Mouse (Mus musculus): ENCODE measurements around the gene Gas2l2. TPM values are rescaled to one million over a fixed set of nuclear protein-coding genes. Genes with fewer than 3 reads are reported as not detected.

Gas2l2 gene
- polyA plus RNA-seq, 1 experiment = not detected

GRCm38 (mm10) chr11:83457257-83457656 lies 28.0 kb upstream of the Gas2l2 start:
- no peak overlapping the region for H3K27ac ChIP-seq (ENCODE audit: insufficient read depth, low read length)

GRCm38 (mm10) chr11:83455608-83456007 lies 26.4 kb upstream of the Gas2l2 start:
- Histone ChIP-seq H3K27ac (ENCODE audit: insufficient read depth, low read length) (no peak overlapping the region), H3K9ac (ENCODE audit: low read depth, poor library complexity, severe bottlenecking) (no peak overlapping the region), H3K4me1 (ENCODE audit: control insufficient read depth, insufficient read depth, low read length) (no peaks in the 10 kb centered on the region), H3K27me3 (ENCODE audit: control insufficient read depth, insufficient read depth, low read length, poor library complexity, severe bottlenecking) (no peaks in the 10 kb centered on the region), H3K36me3 (ENCODE audit: control insufficient read depth, insufficient read depth, low read length, poor library complexity, severe bottlenecking) (no peaks in the 10 kb centered on the region), H3K4me3 (ENCODE audit: low read depth, low read length) (no peak overlapping the region), H3K9me3 (replicated peaks; ENCODE audit: control insufficient read depth, insufficient read depth, low read length, poor library complexity, severe bottlenecking) (no peaks in the 10 kb centered on the region)
- TF ChIP-seq CTCF (IDR thresholded peaks at IDR 0.05; ENCODE audit: low read depth, low read length) = no peak
- TF ChIP-seq EP300 (IDR thresholded peaks at IDR 0.05; ENCODE audit: insufficient read depth, low read depth, low read length) = no peak
- no peak for TF ChIP-seq POLR2A (IDR thresholded peaks at IDR 0.05; ENCODE audit: insufficient read depth, low read length)

More at GRCm38 (mm10) chr11:83457257-83457656, 28.0 kb upstream of the Gas2l2 start:
- Histone ChIP-seq H3K36me3 (ENCODE audit: control insufficient read depth, insufficient read depth, low read length, poor library complexity, severe bottlenecking) (no peaks in the 10 kb centered on the region), H3K4me3 (ENCODE audit: low read depth, low read length) (no peak overlapping the region), H3K9ac (ENCODE audit: low read depth, poor library complexity, severe bottlenecking) (no peak overlapping the region), H3K27me3 (ENCODE audit: control insufficient read depth, insufficient read depth, low read length, poor library complexity, severe bottlenecking) (no peaks in the 10 kb centered on the region; the same call in 1 of the 2 replicates), H3K4me1 (ENCODE audit: control insufficient read depth, insufficient read depth, low read length) (no peaks in the 10 kb centered on the region), H3K9me3 (replicated peaks; ENCODE audit: control insufficient read depth, insufficient read depth, low read length, poor library complexity, severe bottlenecking) (no peaks in the 10 kb centered on the region)
- TF ChIP-seq CTCF (IDR thresholded peaks at IDR 0.05; ENCODE audit: low read depth, low read length) (no peak), POLR2A (IDR thresholded peaks at IDR 0.05; ENCODE audit: insufficient read depth, low read length) (no peak), EP300 (IDR thresholded peaks at IDR 0.05; ENCODE audit: insufficient read depth, low read depth, low read length) (no peak)

- Histone ChIP-seq H3K4me1 (ENCODE audit: control insufficient read depth, insufficient read depth, low read length) (no peaks in the 10 kb centered on the region), H3K27ac (ENCODE audit: insufficient read depth, low read length) (no peak overlapping the region), H3K27me3 (ENCODE audit: control insufficient read depth, insufficient read depth, low read length, poor library complexity, severe bottlenecking) (no peaks in the 10 kb centered on the region), H3K9ac (ENCODE audit: low read depth, poor library complexity, severe bottlenecking) (no peak overlapping the region), H3K4me3 (ENCODE audit: low read depth, low read length) (no peak overlapping the region), H3K9me3 (replicated peaks; ENCODE audit: control insufficient read depth, insufficient read depth, low read length, poor library complexity, severe bottlenecking) (no peaks in the 10 kb centered on the region), H3K36me3 (ENCODE audit: control insufficient read depth, insufficient read depth, low read length, poor library complexity, severe bottlenecking) (no peaks in the 10 kb centered on the region)
- TF ChIP-seq CTCF (IDR thresholded peaks at IDR 0.05; ENCODE audit: low read depth, low read length) (no peak), POLR2A (IDR thresholded peaks at IDR 0.05; ENCODE audit: insufficient read depth, low read length) (no peak), EP300 (IDR thresholded peaks at IDR 0.05; ENCODE audit: insufficient read depth, low read depth, low read length) (no peak)
Observed at GRCm38 (mm10) chr11:83454548-83454947, 25.3 kb upstream of the Gas2l2 start.

- TF ChIP-seq CTCF (IDR thresholded peaks at IDR 0.05; ENCODE audit: low read depth, low read length) = no peak
- TF ChIP-seq EP300 (IDR thresholded peaks at IDR 0.05; ENCODE audit: insufficient read depth, low read depth, low read length) = no peak
- no peak for TF ChIP-seq POLR2A (IDR thresholded peaks at IDR 0.05; ENCODE audit: insufficient read depth, low read length)
- Histone ChIP-seq H3K9ac (ENCODE audit: low read depth, poor library complexity, severe bottlenecking) (no peak overlapping the region), H3K4me1 (ENCODE audit: control insufficient read depth, insufficient read depth, low read length) (peaks cover 10% of the 10 kb centered on the region), H3K27ac (ENCODE audit: insufficient read depth, low read length) (no peak overlapping the region), H3K27me3 (ENCODE audit: control insufficient read depth, insufficient read depth, low read length, poor library complexity, severe bottlenecking) (no peaks in the 10 kb centered on the region), H3K36me3 (ENCODE audit: control insufficient read depth, insufficient read depth, low read length, poor library complexity, severe bottlenecking) (no peaks in the 10 kb centered on the region), H3K9me3 (replicated peaks; ENCODE audit: control insufficient read depth, insufficient read depth, low read length, poor library complexity, severe bottlenecking) (no peaks in the 10 kb centered on the region), H3K4me3 (ENCODE audit: low read depth, low read length) (no peak overlapping the region)
Observed at GRCm38 (mm10) chr11:83451281-83451680, 22.0 kb upstream of the Gas2l2 start.

- Histone ChIP-seq H3K27me3 (ENCODE audit: control insufficient read depth, insufficient read depth, low read length, poor library complexity, severe bottlenecking) (no peaks in the 10 kb centered on the region), H3K4me1 (ENCODE audit: control insufficient read depth, insufficient read depth, low read length) (peaks cover 10% of the 10 kb centered on the region), H3K9ac (ENCODE audit: low read depth, poor library complexity, severe bottlenecking) (no peak overlapping the region), H3K36me3 (ENCODE audit: control insufficient read depth, insufficient read depth, low read length, poor library complexity, severe bottlenecking) (no peaks in the 10 kb centered on the region), H3K4me3 (ENCODE audit: low read depth, low read length) (no peak overlapping the region), H3K27ac (ENCODE audit: insufficient read depth, low read length) (no peak overlapping the region), H3K9me3 (replicated peaks; ENCODE audit: control insufficient read depth, insufficient read depth, low read length, poor library complexity, severe bottlenecking) (no peaks in the 10 kb centered on the region)
- TF ChIP-seq EP300 (IDR thresholded peaks at IDR 0.05; ENCODE audit: insufficient read depth, low read depth, low read length) = no peak
- no peak for TF ChIP-seq CTCF (IDR thresholded peaks at IDR 0.05; ENCODE audit: low read depth, low read length)
- no peak for TF ChIP-seq POLR2A (IDR thresholded peaks at IDR 0.05; ENCODE audit: insufficient read depth, low read length)
Observed at GRCm38 (mm10) chr11:83450550-83450949, 21.3 kb upstream of the Gas2l2 start.

GRCm38 (mm10) chr11:83449298-83449697 lies 20.0 kb upstream of the Gas2l2 start:
- no peaks in the 10 kb centered on the region for H3K36me3 ChIP-seq (ENCODE audit: control insufficient read depth, insufficient read depth, low read length, poor library complexity, severe bottlenecking)
- peaks cover 10% of the 10 kb centered on the region for H3K4me1 ChIP-seq (ENCODE audit: control insufficient read depth, insufficient read depth, low read length)
- H3K27me3 ChIP-seq (ENCODE audit: control insufficient read depth, insufficient read depth, low read length, poor library complexity, severe bottlenecking) = no peaks in the 10 kb centered on the region
- peak; percentile 55; the same call in 1 of the 2 replicates for TF ChIP-seq EP300 (IDR thresholded peaks at IDR 0.05; ENCODE audit: insufficient read depth, low read depth, low read length)
- TF ChIP-seq CTCF (IDR thresholded peaks at IDR 0.05; ENCODE audit: low read depth, low read length) = no peak
- peak overlapping the region; percentile 40 for H3K27ac ChIP-seq (ENCODE audit: insufficient read depth, low read length)
- no peak overlapping the region for H3K4me3 ChIP-seq (ENCODE audit: low read depth, low read length)
- no peak overlapping the region for H3K9ac ChIP-seq (ENCODE audit: low read depth, poor library complexity, severe bottlenecking)
- no peaks in the 10 kb centered on the region for H3K9me3 ChIP-seq (replicated peaks; ENCODE audit: control insufficient read depth, insufficient read depth, low read length, poor library complexity, severe bottlenecking)
